Mouse (Mus musculus) forebrain, embryonic 14.5 days (tissue): ENCODE measurements around the gene Slc20a1. TPM values are rescaled to one million over a fixed set of nuclear protein-coding genes. Genes with fewer than 3 reads are reported as not detected.

Source experiments
- ATAC-seq: fragments of 200-750 bp; cut with Nextera tagmentation; 2 replicates; pipeline ENCODE4 v1.8.0; 2017; ENCODE audit warnings: mild to moderate bottlenecking, moderate library complexity
- DNase-seq: peaks from one replicate; pipeline ENCODE4 v3.0.0-alpha.2; 2015; ENCODE audit warnings: low spot score
- H3K27ac ChIP-seq: fragments of 300-500 bp; sonication (generic); 2 replicates; pipeline ENCODE4 v1.5.1; 2014; ENCODE audit warnings: low read depth, mild to moderate bottlenecking, control low read depth, low read length, moderate library complexity
- H3K27me3 ChIP-seq: fragments of 300-500 bp; sonication (generic); replicated peaks from 2 replicates; pipeline ENCODE4 v1.6.1; 2014; ENCODE audit warnings: low read length, control low read depth, mixed read lengths; ENCODE audit not compliant: control insufficient read depth, insufficient read depth
- H3K36me3 ChIP-seq: fragments of 300-500 bp; sonication (generic); 2 replicates; pipeline ENCODE4 v1.6.1; 2014; ENCODE audit warnings: low read length, control low read depth; ENCODE audit not compliant: control insufficient read depth, insufficient read depth
- H3K4me1 ChIP-seq: fragments of 300-500 bp; sonication (generic); 2 replicates; pipeline ENCODE4 v1.6.1; 2014; ENCODE audit warnings: antibody characterized with exemption, low read length, control low read depth; ENCODE audit not compliant: control insufficient read depth, insufficient read depth
- H3K4me2 ChIP-seq: fragments of 300-500 bp; sonication (generic); 2 replicates; pipeline ENCODE4 v1.6.1; 2014; ENCODE audit warnings: mild to moderate bottlenecking, control low read depth, low read length
- H3K4me3 ChIP-seq: fragments of 300-500 bp; sonication (generic); 2 replicates; pipeline ENCODE4 v1.5.1; 2014; ENCODE audit warnings: low read depth, low read length, control low read depth
- H3K9ac ChIP-seq: fragments of 300-500 bp; sonication (generic); 2 replicates; pipeline ENCODE4 v1.6.1; 2014; ENCODE audit warnings: mild to moderate bottlenecking, low read length, control low read depth, moderate library complexity
- H3K9me3 ChIP-seq: fragments of 300-500 bp; sonication (generic); replicated peaks from 2 replicates; pipeline ENCODE4 v1.6.1; 2016; ENCODE audit warnings: low read length, control low read depth, mixed read lengths; ENCODE audit not compliant: control insufficient read depth
- whole genome bisulfite sequencing: fragments of 180-500 bp; shearing (Covaris S2); extraction: QIAGEN DNeasy Blood & Tissue Kit; methylation state at CpG from one replicate; pipeline ENCODE4 v1.1.7; 2014; 5-methylcytosine and 5-hydroxymethylcytosine counted together
- polyA plus RNA-seq: library from polyadenylated mRNA; unstranded; fragments of >200 nt; fragmentation: Nextera tagmentation; extraction: Ambion mirVana; gene quantifications from 2 replicates; pipeline ENCODE4 v1.2.1, GENCODE M21; 2014

The Slc20a1 gene
- polyA plus RNA-seq, 1 experiment from 2014 or later: 46.8 TPM

GRCm38 (mm10) chr2:129174474-129174873 is 24.1 kb upstream of the Slc20a1 start:
- WGBS: 40% methylated on average over 7 of the region's 7 CpGs
- no peak overlapping the region for H3K4me3 ChIP-seq

GRCm38 (mm10) chr2:129175636-129176035 is 22.9 kb upstream of the Slc20a1 start:
- no peaks in the 10 kb centered on the region for H3K9me3 ChIP-seq
- no peaks in the 10 kb centered on the region for H3K36me3 ChIP-seq
- no peaks in the 10 kb centered on the region for H3K4me1 ChIP-seq
- DNase-seq (no peak), ATAC-seq (no peak)
- no peak overlapping the region for H3K27ac ChIP-seq
- no peak overlapping the region for H3K9ac ChIP-seq
- H3K4me2 ChIP-seq: no peak overlapping the region
- no peak overlapping the region for H3K4me3 ChIP-seq
- 79% methylated on average over 2 of the region's 2 CpGs for WGBS
- H3K27me3 ChIP-seq: no peaks in the 10 kb centered on the region

More at GRCm38 (mm10) chr2:129174474-129174873, 24.1 kb upstream of the Slc20a1 start:
- Histone ChIP-seq H3K4me2 (no peak overlapping the region), H3K9me3 (no peaks in the 10 kb centered on the region), H3K4me1 (no peaks in the 10 kb centered on the region), H3K27me3 (no peaks in the 10 kb centered on the region), H3K36me3 (no peaks in the 10 kb centered on the region), H3K9ac (no peak overlapping the region), H3K27ac (no peak overlapping the region)
- ATAC-seq: no peak
- DNase-seq: peak; percentile 37

GRCm38 (mm10) chr2:129176676-129177420 is 21.7 kb upstream of the Slc20a1 start:
- Histone ChIP-seq H3K4me2 (no peak overlapping the region), H3K9ac (no peak overlapping the region), H3K4me3 (no peak overlapping the region), H3K4me1 (no peaks in the 10 kb centered on the region), H3K27ac (no peak overlapping the region), H3K27me3 (no peaks in the 10 kb centered on the region), H3K9me3 (no peaks in the 10 kb centered on the region), H3K36me3 (no peaks in the 10 kb centered on the region)
- no peak for DNase-seq
- no peak for ATAC-seq
- 68% methylated on average over 12 of the region's 12 CpGs for WGBS

- H3K9ac ChIP-seq: no peak overlapping the region
- DNase-seq: no peak
- no peak overlapping the region for H3K4me2 ChIP-seq
- H3K27me3 ChIP-seq: no peaks in the 10 kb centered on the region
- no peaks in the 10 kb centered on the region for H3K4me1 ChIP-seq
- H3K36me3 ChIP-seq: no peaks in the 10 kb centered on the region
- no peak overlapping the region for H3K27ac ChIP-seq
- 69% methylated on average over 3 of the region's 3 CpGs for WGBS
- H3K9me3 ChIP-seq: no peaks in the 10 kb centered on the region
- no peak for ATAC-seq
- no peak overlapping the region for H3K4me3 ChIP-seq
Measured at GRCm38 (mm10) chr2:129177661-129178060, 20.9 kb upstream of the Slc20a1 start.

GRCm38 (mm10) chr2:129178182-129178908 is 20.2 kb upstream of the Slc20a1 start:
- 54% methylated on average over 10 of the region's 10 CpGs for WGBS
- no peak overlapping the region for H3K9ac ChIP-seq
- no peaks in the 10 kb centered on the region for H3K36me3 ChIP-seq
- no peaks in the 10 kb centered on the region for H3K27me3 ChIP-seq
- no peaks in the 10 kb centered on the region for H3K4me1 ChIP-seq
- no peak for ATAC-seq
- no peak overlapping the region for H3K4me3 ChIP-seq
- no peaks in the 10 kb centered on the region for H3K9me3 ChIP-seq
- H3K27ac ChIP-seq: no peak overlapping the region
- H3K4me2 ChIP-seq: no peak overlapping the region
- DNase-seq: no peak

GRCm38 (mm10) chr2:129179946-129180853 is 18.4 kb upstream of the Slc20a1 start:
- no peak overlapping the region for H3K27ac ChIP-seq
- WGBS: 88% methylated on average over 8 of the region's 8 CpGs
- no peak overlapping the region for H3K9ac ChIP-seq
- no peak overlapping the region for H3K4me3 ChIP-seq
- no peaks in the 10 kb centered on the region for H3K4me1 ChIP-seq
- no peaks in the 10 kb centered on the region for H3K9me3 ChIP-seq
- no peaks in the 10 kb centered on the region for H3K36me3 ChIP-seq
- no peaks in the 10 kb centered on the region for H3K27me3 ChIP-seq
- H3K4me2 ChIP-seq: no peak overlapping the region
- ATAC-seq (no peak), DNase-seq (no peak)

- no peak for DNase-seq
- Histone ChIP-seq H3K4me2 (no peak overlapping the region), H3K27me3 (no peaks in the 10 kb centered on the region), H3K4me3 (no peak overlapping the region), H3K27ac (no peak overlapping the region), H3K36me3 (no peaks in the 10 kb centered on the region), H3K4me1 (no peaks in the 10 kb centered on the region), H3K9ac (no peak overlapping the region), H3K9me3 (no peaks in the 10 kb centered on the region)
- no peak for ATAC-seq
- WGBS: 86% methylated on average over 5 of the region's 5 CpGs
Measured at GRCm38 (mm10) chr2:129181509-129181908, 17.1 kb upstream of the Slc20a1 start.

- Histone ChIP-seq H3K27ac (no peak overlapping the region), H3K9me3 (no peaks in the 10 kb centered on the region), H3K36me3 (no peaks in the 10 kb centered on the region), H3K9ac (no peak overlapping the region), H3K4me3 (no peak overlapping the region), H3K4me2 (no peak overlapping the region), H3K4me1 (no peaks in the 10 kb centered on the region), H3K27me3 (no peaks in the 10 kb centered on the region)
- 100% methylated on average over 1 of the region's 1 CpGs for WGBS
- ATAC-seq (no peak), DNase-seq (no peak)
Measured at GRCm38 (mm10) chr2:129182412-129182811, 16.2 kb upstream of the Slc20a1 start.
